Mouse (Mus musculus): ENCODE measurements around the gene Vamp4.
"Not testable (repeated sequence)": the region's sequence is repeated elsewhere in the genome, so short reads cannot be mapped to it uniquely, and the experiment has no call there.

Vamp4 gene

GRCm38 (mm10) chr1:162589443-162589842 is 19.1 kb downstream of the Vamp4 start:
- no peak for DNase-seq (ENCODE audit: extremely low read depth, low read depth)

GRCm38 (mm10) chr1:162590415-162590997 is 20.2 kb downstream of the Vamp4 start:
- DNase-seq (ENCODE audit: extremely low read depth, low read depth) = no peak

- DNase-seq (ENCODE audit: extremely low read depth, low read depth) = no peak
These were observed 27.2 kb downstream of the Vamp4 start for GRCm38 (mm10) chr1:162597379-162598102.

- no peak for DNase-seq (ENCODE audit: extremely low read depth, low read depth)
These were observed 29.3 kb downstream of the Vamp4 start for GRCm38 (mm10) chr1:162599617-162600016.

- DNase-seq (ENCODE audit: extremely low read depth, low read depth) = no peak
These were observed 31.0 kb downstream of the Vamp4 start for GRCm38 (mm10) chr1:162601288-162601687.

- DNase-seq (ENCODE audit: extremely low read depth, low read depth) = no peak
These were observed 37.8 kb downstream of the Vamp4 start for GRCm38 (mm10) chr1:162608127-162608526.

- DNase-seq (ENCODE audit: extremely low read depth, low read depth) = no peak
These were observed 39.4 kb downstream of the Vamp4 start for GRCm38 (mm10) chr1:162609633-162610250.

GRCm38 (mm10) chr1:162611191-162611590 is 40.9 kb downstream of the Vamp4 start:
- DNase-seq (ENCODE audit: extremely low read depth, low read depth) = no peak

- no peak for DNase-seq (ENCODE audit: extremely low read depth, low read depth)
These were observed 45.2 kb downstream of the Vamp4 start for GRCm38 (mm10) chr1:162615511-162615910.

GRCm38 (mm10) chr1:162620487-162620886 is 50.2 kb downstream of the Vamp4 start:
- no peak for DNase-seq (ENCODE audit: extremely low read depth, low read depth)

- no peak for DNase-seq (ENCODE audit: extremely low read depth, low read depth)
These were observed 53.6 kb downstream of the Vamp4 start for GRCm38 (mm10) chr1:162623895-162624294.

- DNase-seq (ENCODE audit: extremely low read depth, low read depth) = peak; percentile 92
These were observed 54.9 kb downstream of the Vamp4 start for GRCm38 (mm10) chr1:162625229-162625628.

GRCm38 (mm10) chr1:162627821-162628220 is 57.5 kb downstream of the Vamp4 start:
- DNase-seq (ENCODE audit: extremely low read depth, low read depth) = not testable (repeated sequence)

GRCm38 (mm10) chr1:162628326-162628725 is 58.0 kb downstream of the Vamp4 start:
- DNase-seq (ENCODE audit: extremely low read depth, low read depth) = not testable (repeated sequence)

GRCm38 (mm10) chr1:162635291-162635931 is 65.1 kb downstream of the Vamp4 start:
- not testable (repeated sequence) for DNase-seq (ENCODE audit: extremely low read depth, low read depth)

GRCm38 (mm10) chr1:162636516-162636915 is 66.2 kb downstream of the Vamp4 start:
- DNase-seq (ENCODE audit: extremely low read depth, low read depth) = no peak

- DNase-seq (ENCODE audit: extremely low read depth, low read depth) = no peak
These were observed 68.2 kb downstream of the Vamp4 start for GRCm38 (mm10) chr1:162638535-162638934.

- no peak for DNase-seq (ENCODE audit: extremely low read depth, low read depth)
These were observed 68.9 kb downstream of the Vamp4 start, which contains the start of gene Myoc for GRCm38 (mm10) chr1:162639051-162639750. TSS of gene Myoc (plus strand) at chr1:162639155.

- no peak for DNase-seq (ENCODE audit: extremely low read depth, low read depth)
These were observed 69.5 kb downstream of the Vamp4 start for GRCm38 (mm10) chr1:162639861-162640260.

GRCm38 (mm10) chr1:162642591-162642990 is 72.3 kb downstream of the Vamp4 start:
- no peak for DNase-seq (ENCODE audit: extremely low read depth, low read depth)

GRCm38 (mm10) chr1:162643752-162644151 is 73.4 kb downstream of the Vamp4 start:
- DNase-seq (ENCODE audit: extremely low read depth, low read depth) = no peak

Measured in MEL-GATA-1-ER (cell line).